Mouse (Mus musculus) heart, adult 11 months (tissue): ENCODE results near the gene Gm21972.
A peak's percentile ranks its signal among the peaks of the same experiment; 100 is the strongest.

Source experiments
- DNase-seq: peaks from one replicate; pipeline ENCODE4 v3.0.0; 2022

Gm21972 gene

DNA sequence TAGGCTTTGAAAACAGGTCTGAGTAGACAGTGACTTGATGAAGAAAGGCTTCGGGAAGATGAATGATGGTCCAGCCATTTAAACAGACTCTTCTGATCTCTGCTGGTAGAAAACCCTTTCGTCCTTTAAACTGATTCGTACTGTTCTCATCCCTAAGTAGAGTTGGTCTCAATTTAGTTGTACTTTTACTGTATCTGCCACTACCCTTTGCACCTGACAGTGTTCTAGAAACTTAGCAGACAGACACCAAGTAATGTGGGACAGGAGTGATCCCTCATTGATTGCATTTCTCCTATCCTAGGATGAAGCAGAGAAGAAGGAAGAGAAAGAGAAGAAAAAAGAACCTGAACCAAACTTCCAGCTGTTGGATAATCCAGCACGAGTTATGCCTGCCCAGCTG is at the start of gene Gm21972:
Gm21972 (plus strand) TSS at position 301 of the 400 bp plus-strand sequence.
- DNase-seq: no peak

DNA sequence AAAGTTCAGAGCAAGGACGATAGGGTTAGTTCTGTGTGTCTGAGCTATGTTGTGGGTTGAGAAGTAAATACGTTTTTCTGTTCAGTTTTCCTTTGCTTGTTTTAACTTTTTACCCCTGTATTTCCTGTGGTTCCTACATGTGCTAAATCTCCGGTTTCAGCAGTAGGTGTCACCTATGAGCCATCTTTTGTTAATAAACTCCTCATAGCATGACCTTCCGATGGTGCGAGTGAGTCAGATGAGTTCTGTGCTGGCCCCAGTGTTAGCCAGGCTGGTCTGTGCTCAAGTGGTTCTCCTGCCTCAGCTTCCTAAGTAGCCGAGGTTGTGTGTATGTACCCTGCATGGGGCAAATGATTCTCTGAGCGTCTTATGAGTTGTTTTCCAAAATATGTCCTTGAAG is 39.0 kb upstream of the Gm21972 start:
- no peak for DNase-seq

DNA sequence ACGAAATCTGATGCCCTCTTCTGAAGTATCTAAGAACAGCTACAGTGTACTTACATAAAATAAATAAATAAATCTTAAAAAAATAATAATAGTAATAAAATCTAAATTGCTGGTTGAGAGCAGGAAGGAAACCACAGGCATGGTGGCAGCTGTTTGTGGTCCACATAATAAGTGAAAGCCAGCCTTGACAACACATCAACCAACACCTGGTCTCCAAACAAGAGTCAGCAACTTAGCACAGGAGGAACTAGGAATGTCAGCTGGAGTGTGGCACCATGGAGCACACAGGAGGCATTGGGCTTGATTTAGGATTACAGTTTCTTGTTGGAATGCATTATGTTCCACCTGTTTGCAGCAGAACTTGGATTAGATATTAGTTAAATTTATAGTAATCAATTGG is 28.4 kb upstream of the Gm21972 start:
- no peak for DNase-seq

DNA sequence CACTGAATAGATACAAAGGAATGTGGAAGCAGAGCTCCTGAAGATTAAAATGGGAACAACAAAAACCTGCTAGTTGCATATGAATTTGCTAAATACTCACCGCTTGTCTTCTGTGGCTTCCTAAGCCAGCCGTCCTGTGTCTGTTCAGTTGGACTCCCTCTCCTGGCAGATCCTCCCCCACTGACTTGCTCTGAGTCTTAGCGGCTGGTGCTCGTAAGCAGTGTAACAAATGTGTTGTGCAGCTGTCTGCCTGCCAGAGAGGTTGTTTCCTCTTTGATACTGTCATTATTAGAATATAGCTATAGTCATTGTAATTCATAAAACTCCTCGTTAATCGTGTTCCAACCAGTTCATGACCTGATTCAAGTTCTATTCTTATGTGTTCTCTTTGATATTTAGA is 21.7 kb upstream of the Gm21972 start, which contains the start of gene Htr2b:
Htr2b (minus strand) TSS at position 192 of the 400 bp plus-strand sequence.
- DNase-seq: peak; percentile 95

DNA sequence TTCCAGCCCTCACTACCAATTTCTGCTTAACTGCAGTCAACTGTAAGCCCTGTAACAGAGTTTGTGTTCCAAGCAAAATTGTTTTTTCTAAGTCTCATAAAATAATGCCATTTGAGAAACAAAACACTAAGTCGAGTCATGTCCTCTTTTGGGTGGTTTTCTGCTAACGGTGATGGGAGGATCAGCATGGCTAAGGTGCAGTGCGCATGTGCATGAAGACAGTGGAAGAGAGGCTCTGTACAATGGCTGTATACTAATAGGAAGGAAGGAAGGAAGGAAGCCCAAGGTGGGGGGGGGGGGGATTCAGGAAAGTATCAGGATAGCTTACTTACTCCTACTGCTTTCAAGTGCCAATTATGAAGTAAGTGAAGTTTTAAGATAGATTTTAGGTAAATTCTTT is 19.3 kb upstream of the Gm21972 start:
- peak; percentile 91 for DNase-seq

DNA sequence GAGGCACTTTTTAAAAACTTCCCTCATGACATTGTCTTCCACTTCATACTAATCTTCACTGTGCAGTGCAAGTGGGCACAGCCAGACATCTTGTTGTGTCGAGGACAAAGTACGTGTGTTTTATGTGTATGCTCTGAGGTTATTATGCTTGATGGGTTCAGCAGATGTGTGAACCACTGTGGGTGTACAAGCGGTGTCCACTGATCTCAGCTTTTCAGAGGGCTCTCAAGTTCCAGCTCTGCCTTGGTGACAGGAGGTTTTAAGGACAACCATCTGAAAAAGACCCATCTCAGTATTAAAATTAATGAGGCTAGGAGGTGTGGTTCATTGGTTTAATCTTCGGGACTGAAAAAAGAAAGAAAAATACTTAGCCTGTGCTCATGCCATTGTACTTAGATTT is 13.9 kb upstream of the Gm21972 start:
- peak; percentile 48 for DNase-seq

DNA sequence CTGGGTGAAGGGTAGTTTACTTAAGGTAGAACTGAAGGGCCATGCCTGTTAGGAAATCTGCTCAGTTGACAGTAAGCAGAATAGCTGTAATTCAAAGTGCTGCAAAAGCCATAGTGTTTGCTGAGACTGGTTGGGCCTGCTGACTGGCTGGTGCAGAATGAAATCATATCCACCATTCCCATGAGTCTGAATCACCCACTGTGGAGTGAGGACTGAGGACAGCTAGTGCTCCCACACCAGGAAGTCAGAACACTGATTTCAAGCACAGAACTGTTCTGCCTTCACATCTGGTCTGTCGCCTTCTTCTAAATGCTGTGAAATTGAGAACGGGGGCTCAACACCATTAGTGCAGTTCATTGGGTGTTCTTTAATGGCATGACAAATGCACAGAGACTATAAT is 7.4 kb upstream of the Gm21972 start:
- no peak for DNase-seq

DNA sequence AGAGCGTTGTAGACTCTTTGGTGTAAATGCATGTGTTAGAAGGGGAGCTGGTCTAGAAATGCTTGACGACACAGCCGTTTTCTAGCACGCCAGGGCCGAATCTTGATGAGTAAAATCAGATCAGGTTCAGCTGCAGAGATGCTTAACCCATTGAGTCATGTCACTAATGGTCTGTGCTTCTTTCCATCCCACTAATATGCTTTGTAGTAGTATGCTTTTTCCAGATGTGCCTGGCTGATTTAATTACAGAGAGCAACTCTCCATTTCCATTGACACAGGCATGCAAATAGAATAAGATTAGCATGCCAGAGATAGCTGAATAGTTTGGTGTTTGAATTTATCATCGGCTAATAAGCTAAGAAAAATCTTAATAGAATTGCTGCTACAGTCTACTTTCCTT is 1.9 kb downstream of the Gm21972 start:
- DNase-seq: no peak

DNA sequence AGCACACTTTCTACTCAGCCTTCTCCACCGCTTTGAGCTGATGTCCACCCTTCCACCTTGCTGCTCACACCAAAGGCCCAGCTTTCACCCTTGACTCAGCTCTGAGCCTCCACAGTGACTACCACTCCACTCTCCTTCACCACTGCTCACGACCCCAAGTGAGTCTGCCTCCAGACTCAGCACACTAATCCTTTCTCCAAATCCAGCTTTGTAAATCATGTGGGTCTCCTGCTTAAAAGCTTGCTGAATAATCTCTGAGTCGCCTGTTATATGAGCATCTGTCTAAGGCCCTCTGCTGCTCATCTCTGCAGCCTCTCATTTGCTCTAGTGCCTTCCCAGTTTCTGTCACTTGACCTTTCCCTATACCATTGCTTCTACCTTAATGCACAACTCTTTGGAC is 7.6 kb downstream of the Gm21972 start:
- DNase-seq: no peak

DNA sequence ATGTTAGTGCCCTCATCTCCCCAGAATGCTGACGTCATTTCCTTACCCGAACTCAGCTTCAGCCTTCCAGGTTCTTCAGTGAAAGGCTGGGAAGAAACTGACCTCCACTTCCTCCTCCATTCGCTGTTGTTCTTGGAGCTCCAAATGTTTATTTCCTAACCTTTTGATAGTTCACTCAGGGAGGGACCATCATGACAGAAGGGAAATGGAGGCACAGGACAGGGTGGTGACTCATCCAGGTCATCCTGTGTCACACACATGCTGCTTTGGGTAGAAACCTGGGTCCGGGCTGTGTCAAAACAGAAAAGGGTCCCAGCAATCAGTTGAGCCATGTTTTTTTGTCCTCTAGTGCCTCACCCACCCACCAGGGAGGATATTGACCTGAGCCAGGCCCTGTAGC is 9.7 kb downstream of the Gm21972 start:
- peak; percentile 96 for DNase-seq

DNA sequence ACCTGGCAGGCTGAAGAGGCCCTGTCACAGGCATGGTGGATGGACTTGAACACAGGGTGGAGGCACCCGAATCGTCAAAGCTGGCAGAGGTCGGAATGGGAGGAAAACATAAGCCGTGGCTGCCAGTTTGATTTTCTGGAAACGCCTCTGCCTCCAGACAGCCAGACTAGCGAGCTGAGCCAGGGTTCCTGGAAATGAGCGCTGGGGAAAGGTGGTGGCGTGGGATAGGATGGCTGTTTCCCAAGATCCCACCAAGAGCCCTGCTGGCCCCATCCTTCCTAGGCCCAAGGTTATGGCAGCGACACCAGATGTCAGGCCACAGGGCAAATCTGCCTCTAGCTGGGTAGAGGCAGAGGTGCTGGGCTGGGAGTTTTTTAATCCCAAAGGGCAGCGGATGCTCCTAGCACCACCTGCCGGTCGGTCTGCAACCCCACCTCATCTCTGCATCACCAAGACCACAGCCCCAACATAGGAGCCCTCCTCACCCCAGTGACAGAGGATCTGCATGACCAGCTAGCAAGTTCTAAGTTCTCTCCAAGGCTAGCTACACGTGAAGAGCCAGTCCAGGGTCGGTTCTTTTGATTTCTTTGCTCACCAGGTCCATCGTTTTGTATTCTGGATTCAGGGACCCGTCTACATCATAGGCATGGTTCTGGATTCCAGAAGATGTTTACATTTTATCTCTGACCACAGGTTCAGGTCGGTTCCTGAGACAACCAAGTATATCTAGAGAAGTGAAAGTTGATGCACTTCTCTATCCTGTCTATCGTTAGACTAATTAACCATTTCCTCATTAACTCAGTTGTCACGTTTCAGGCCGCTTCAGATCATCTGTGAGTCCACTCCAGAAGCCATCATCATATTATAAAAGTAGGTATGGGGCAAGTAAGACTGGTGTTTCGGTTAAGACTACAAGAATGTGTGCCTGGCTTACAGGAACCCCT is 10.8 kb downstream of the Gm21972 start:
- peak; percentile 94 for DNase-seq

DNA sequence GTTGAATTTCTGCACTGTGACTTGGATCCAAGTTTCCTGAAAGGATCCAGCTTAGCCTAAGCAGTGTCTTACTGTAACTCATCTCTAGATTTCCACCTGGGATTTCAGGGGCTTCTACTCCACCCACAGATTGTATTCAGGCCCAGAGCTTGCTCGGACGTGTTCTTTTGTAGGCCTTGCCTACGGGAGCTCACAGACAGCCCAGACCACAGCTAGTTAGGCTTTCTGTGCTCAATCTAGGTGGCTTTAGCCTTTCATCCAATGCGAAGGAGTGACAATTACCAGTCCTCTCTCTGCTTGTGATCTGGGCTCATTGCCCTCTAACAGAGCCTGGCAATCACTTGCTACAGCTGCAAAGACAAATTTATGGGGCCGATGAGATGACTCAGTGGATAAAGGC is 12.9 kb downstream of the Gm21972 start:
- peak; percentile 57 for DNase-seq

DNA sequence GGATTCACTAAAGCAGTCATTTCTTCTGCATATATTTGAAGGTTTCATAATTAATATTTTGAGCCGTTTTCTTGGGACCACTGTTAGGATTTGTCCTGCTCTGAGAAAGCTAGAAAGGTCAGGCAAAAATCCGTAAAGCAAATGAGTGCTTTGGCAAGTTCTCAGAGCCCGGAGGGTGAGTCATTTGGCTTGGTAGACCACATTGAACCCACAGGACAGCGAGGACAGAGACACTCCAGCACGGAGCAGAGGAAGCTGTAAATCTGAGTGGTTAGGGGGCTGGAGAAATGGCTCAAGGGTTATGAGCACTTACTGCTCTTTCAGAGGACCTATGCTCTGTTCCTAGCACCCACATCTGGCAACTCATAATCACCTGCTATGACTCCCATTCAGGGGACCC is 14.1 kb downstream of the Gm21972 start:
- DNase-seq: no peak

DNA sequence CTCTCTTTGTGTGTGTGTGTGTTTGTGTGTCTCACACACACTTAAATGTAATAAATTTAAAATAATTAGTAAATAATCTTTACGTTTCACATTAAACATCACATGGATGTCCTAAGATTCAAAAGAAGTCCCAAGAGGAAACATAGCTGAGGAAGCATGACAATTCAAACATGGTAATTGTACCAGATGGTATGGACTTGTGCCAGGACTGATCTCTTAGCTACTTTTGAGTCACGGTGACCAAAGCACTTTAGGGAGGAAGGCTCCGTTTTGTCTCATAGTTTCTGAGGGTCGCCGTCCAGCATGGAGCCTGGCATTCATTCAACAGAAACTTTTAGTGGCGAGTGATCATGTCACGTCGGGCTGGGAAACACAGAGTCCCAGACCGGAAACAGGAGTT is 14.7 kb downstream of the Gm21972 start:
- no peak for DNase-seq

DNA sequence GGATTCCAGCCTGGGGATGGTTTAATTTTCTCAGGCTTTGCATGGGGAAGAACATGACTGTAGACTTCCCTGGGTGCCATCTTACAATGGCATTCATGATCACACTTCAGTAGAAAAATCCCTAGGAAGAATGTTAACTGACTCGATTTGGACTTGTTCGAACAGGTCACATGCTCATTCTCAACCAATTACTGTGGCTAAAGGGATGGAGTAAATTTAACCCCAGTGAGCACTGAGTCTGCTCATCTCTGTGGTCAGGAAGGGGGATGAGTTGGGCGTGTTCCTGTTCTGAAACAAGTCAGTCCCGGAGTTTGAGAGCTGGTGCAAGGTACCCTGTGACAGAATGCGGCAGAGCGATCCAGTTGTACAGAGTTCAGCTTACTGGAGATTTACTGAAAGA is 17.5 kb downstream of the Gm21972 start:
- DNase-seq: no peak

DNA sequence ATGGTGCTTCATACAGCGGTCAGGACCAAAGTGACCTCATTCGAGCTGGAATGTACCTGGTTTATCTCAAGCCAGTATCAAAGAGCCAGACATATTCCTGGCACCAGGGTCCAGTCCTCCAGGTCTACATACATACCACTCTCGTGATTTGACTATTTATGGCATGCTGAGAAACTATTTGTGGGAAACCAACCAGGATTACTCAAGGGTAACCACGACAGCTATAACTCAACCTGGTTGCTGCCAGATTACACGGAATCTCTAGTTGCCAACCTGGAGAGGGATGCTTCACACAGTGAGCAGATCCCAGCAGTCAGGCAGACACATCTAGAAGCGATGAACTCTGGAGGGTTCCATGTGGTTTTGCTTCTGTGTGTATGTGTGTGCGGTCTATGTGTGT is 17.9 kb downstream of the Gm21972 start:
- no peak for DNase-seq

DNA sequence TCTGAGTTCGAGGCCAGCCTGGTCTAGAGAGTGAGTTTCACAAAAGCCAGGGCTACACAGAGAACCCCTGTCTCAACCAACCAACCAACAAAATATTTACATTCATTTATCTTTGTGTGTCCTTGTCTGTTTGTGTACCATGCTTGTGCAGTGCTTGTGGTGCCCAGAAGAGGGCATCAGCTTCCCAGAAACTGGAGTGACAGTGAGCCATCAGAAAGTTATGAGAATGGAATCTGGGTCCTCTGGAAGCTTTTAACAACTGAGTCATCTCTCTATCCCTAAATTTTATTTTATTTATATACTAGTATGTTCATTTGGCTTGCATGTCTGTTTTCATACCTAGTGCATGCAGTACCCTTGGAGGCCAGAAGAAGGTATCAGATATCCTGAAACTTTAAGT is 19.2 kb downstream of the Gm21972 start:
- no peak for DNase-seq

DNA sequence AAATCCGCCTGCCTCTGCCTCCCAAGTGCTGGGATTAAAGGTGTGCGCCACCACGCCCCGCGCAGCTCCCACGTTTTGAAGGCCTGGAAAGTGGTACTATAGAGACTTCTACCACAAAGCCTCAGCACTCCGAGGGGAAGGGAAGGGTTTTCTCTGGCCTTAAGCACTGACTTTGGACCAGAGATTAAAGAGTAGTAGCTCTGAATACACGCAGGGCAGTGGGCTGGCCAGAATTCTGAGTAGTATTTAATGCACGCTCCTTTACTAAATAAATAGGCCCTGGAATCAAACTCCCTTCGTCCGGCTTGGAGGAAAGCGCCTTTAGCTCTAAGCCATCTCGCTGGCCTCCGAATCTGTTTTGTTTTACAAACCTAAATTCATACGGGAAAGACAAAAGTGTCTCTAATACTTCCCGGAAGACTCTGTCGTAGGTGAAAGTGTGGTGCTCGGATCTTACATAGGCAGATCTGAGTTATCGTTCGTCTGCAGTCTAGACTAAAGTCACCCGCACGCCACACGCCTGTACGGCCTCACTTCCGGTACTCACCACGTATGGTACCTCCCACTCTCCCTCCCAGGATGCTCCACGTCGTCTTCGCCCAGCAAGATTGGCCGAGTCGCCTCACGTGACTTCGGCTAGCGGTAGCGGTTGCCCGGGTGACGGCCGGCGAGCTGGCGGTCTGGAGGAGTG is 20.8 kb downstream of the Gm21972 start, which contains the start of gene Armc9:
Armc9 (plus strand) TSS at position 648 of the 691 bp plus-strand sequence.
- peak; percentile 100 for DNase-seq

DNA sequence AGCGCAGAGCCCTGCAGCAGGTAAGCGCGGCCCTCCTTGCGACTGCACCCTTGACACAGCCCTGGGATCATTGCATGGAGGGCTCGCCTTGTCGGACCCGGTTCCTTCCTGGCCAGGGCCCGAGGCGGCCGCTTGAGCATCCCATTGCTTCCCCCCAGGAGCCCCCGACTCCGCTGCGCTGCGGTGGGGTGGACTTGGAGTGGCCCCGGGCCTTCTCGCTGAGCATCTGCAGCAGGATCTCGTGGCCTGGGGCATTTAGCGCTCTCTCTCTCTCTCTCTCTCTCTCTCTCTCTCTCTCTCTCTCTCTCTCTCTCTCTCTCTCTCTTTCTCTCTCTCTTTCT is 21.4 kb downstream of the Gm21972 start:
- no peak for DNase-seq

DNA sequence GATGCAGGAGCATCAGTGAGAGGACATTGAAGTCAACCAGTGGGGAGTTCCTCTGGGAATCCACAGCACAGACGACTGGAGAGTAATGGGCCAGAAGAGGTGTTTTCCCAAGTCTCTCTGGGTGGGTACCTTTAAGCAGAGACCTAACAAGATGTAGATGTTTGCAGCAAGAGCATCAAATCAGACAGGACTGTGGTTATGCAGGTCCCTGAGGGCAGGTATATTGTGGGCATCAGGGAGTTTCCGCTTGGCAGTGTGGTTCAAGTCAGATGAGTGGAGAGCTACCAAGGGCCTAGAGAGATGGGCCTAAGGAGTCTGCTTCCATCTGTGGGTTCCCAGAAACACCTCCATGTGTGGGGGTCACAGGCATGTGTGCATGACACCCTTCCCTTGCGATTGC is 22.6 kb downstream of the Gm21972 start:
- no peak for DNase-seq

DNA sequence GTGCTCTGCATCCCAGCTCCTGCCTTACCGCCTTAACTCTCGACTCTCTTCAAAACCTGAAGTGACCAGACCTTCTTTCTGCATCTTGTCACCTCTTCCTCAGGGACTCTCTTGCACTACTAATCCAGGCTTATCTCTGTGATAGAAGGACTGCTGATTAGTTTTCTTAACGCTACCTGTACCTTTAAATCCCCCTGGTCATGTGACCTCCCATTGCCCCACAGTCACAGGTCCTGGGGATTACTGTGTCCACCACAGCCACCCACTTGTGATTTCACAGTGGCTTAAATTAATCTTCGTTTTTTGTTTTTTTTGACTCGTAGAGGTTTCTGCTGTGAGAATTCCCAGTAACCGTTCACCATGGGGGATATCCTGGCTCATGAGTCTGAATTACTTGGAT is 23.2 kb downstream of the Gm21972 start:
- DNase-seq: no peak

DNA sequence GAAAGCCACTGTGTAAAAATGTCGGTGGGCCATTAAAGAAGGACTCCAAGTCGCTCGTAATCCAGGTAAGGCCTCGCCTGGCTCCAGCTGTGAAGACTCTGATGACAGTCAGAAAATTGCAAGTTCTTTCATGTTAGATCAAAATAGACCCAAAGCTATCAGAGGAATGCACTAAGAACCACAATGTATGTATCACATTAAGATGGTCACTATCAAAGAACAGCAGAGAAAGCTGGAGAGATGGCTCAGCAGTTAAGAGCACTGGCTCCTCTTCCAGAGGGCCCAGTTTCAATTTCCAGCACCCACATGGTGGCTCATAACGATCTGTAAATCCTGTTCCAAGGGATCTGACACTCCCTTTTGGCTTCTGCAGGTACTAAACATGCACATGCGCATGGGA is 26.6 kb downstream of the Gm21972 start:
- no peak for DNase-seq

DNA sequence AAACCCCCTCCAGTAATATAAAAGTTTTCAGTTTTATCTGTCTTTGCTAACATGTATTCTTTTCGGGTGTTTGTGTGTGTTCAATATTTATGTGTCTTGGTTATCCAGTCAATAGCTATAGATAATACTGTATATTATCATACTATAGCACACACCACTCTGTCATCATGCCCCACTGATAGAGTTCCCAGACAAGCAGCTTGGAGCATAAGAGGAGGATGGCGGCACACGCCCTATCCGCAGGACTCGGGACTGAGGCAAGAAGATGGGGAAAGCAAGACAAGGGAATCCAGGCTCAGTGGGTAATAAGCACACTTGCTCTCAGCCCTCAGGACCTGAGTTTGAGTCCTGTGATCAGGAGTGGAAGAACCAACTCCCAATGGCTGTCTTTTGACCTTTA is 27.0 kb downstream of the Gm21972 start:
- DNase-seq: no peak

DNA sequence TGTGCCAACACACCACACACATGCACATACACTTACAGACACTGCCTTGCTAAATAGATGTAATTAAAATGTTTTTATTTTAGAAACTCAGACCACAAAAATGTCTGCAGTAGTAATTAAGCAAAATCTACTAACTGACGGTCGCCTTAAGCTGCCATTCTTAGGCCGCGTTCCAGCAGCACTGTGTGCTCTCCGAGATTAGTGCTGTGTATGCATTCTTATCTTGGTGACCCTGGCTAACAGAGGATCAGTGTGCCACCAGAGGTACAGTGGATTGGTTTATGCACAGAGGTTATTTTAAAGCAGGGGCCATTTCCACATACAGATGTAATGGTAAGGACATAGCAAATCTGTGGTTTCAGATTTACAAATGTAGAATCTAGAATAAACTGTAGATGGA is 27.6 kb downstream of the Gm21972 start:
- no peak for DNase-seq
